Mouse (Mus musculus): ENCODE results near the gene Arrb1.

GRCm38 (mm10) chr7:99580247-99580646 lies 45.0 kb downstream of the Arrb1 start:
- TF ChIP-seq POLR2A (IDR thresholded peaks at IDR 0.05; ENCODE audit: borderline replicate concordance, extremely low read depth, low read depth, low read length) (no peak), CTCF (IDR thresholded peaks at IDR 0.05; ENCODE audit: insufficient read depth, low read length) (no peak)
